Mouse (Mus musculus) kidney, adult 9 months (tissue): ENCODE measurements around the gene Capn5.
"Not testable (repeated sequence)": the region's sequence is repeated elsewhere in the genome, so short reads cannot be mapped to it uniquely, and the experiment has no call there.

Experiments used
- DNase-seq: peaks from one replicate; pipeline ENCODE4 v3.0.0; 2022

The Capn5 gene

GRCm38 (mm10) chr7:98177929-98178559, at the start of gene Capn5:
Gene Capn5, minus strand, starts transcription at chr7:98178274.
- DNase-seq = peak; percentile 68

- no peak for DNase-seq
These were observed 45.7 kb upstream of the Capn5 start for GRCm38 (mm10) chr7:98223796-98224195.

DNA sequence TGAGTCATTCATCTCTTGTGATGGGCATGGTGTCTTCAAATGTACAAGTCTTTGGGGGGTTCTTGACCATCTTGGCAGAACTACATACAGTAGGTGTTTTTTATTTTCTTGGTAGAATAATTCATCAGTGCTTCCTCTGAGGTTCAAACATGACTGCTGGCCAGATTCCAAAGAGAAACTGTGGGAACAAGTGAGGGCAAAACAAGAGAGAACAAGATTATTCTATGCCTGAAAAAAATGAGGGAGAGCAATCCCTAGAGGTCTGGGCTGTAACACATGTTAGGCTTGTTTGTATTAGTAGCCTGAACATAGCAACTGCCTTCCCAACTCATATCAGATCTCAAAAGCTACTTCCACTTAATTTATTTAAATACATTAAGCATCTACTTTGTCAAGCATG, 38.6 kb upstream of the Capn5 start:
- DNase-seq = no peak

DNA sequence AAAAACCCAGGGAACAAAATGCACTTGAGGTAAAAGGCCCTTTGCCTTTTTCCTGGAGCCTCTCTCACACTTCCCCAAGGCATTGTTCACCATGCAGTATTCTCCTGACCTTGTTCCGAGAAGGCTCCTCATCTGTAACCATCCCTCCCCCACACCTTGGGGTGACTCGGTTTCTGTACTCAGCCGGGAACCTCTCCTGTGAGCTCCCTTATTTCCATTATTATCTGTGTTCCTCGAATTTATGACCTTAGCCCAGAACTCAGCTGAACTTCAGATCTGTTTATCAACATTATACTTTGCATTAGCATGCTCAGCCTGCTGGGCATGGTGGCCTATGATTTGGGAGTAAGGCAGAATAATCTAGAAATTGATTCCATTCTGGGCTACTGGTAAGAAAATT, 24.9 kb upstream of the Capn5 start:
- DNase-seq = no peak

DNA sequence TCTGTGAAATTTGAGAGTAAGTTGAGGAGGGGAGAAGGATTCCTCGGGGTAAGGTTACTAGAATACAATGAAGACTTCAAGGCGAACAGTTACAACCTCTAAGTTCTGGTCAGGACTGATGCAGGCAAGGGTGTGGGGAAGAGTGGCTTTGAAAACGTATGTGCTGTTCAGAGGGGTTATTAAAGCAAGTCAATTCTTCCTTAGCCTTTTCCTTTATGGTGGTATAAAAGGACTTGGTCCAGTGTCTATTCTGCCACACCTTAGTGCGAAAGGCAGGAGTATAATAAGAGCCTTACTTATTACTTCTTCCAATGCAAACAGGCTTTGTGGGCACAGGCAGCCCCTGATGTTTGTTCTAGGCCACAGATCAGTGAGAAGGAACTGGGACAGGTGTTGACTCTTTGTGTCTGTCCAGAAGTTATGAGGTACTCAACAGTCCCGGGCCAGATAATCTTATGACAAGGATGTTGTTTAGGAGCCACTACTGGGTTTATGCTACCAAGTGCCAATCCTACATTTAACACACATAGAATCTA, 23.5 kb upstream of the Capn5 start:
- DNase-seq = no peak

- DNase-seq = no peak
These were observed 22.3 kb upstream of the Capn5 start for GRCm38 (mm10) chr7:98200396-98200795.

DNA sequence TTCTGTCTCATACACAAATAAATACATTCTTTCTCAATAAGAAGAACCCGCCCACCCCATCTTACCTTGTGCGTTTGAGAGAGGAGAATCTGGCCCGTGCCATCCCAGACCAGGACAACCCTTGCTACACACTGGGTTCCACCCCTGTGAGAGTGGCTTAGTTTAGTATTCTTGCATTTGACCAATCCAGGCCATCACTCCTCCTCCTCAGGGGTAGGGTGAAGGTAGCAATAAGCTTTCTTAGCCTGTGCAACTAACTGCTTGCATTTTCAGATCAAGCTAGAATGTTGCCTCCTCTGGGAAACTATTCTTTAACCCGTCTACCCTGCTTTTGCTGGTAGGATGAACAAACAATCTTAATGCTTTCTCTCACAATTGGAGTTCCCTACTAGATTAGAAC, 21.3 kb upstream of the Capn5 start, which contains the start of gene B3gnt6:
Gene B3gnt6, minus strand, starts transcription at position 101 of the 400 bp plus-strand sequence.
- DNase-seq = no peak

- DNase-seq = no peak
These were observed 17.2 kb upstream of the Capn5 start for GRCm38 (mm10) chr7:98195151-98195801.

GRCm38 (mm10) chr7:98194026-98194792, 16.1 kb upstream of the Capn5 start:
- no peak for DNase-seq

DNA sequence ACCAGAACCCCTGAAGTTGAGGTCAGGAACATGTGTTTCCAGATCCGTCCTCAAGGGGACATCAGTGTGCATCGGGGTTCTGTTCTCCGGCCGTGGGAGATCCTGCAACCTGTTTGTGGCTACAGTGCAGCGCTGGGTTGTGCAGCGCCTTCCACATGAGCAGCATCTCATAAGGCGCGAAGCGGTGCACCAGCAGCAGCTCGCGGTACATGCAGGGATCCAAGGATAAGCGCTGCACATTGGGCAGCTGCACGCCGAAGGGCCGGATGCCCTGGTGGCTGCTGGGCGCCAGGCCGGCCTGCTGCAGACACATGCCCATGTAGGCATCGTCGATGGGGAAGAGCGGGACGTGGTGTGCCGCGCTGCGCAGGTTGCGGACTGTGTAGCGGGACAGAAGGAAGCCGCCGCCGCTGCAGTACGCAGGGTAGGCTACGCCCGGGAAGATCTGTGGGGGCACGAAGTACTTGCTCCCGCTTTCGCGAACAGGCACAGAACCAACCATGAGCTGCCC, 15.5 kb upstream of the Capn5 start:
- DNase-seq = no peak

- DNase-seq = peak; percentile 55
These were observed 13.6 kb upstream of the Capn5 start for GRCm38 (mm10) chr7:98191571-98192250.

- no peak for DNase-seq
These were observed 12.5 kb upstream of the Capn5 start for GRCm38 (mm10) chr7:98190578-98190977.

GRCm38 (mm10) chr7:98189745-98190144, 11.7 kb upstream of the Capn5 start:
- DNase-seq = no peak

DNA sequence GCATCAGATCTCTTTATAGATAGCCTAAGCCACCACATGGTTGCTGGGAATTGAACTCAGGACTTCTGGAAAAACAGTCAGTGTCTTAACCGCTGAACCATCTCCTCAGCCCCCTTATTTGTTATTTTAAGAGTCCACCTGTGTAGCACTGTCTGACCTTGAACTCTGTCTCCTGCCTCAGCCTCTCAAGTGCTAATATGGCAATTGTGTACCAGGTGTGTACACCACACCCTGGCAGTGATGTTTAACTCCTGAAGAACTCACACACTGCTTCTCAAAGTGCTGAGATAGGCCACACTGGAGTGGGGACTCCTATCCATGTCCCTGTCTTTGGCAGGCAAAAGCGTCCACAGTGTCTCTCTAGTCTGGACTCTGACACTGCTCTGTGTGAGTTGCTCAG, 10.6 kb upstream of the Capn5 start:
- DNase-seq = no peak

GRCm38 (mm10) chr7:98188238-98188637, 10.2 kb upstream of the Capn5 start:
- no peak for DNase-seq

GRCm38 (mm10) chr7:98187332-98187731, 9.3 kb upstream of the Capn5 start:
- not testable (repeated sequence) for DNase-seq

DNA sequence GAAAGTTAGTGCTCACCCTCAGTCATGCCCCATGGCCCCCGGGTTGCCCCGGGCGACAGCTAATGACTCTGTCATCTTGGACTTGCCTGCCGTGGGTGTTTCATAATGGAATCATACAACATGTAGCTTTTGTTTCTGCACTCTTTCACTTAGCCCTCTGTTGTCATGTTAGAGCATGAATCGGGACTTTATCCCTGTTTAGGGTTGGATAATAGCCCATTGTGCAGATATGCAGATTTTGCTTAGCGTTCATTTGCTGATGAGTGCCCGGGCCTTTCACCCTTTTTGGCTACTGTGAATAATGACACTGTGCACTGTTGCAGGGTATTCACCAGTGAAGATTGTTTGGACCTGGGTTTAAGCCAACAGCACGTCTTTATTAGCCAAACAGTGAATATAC, 8.6 kb upstream of the Capn5 start:
- DNase-seq = no peak

DNA sequence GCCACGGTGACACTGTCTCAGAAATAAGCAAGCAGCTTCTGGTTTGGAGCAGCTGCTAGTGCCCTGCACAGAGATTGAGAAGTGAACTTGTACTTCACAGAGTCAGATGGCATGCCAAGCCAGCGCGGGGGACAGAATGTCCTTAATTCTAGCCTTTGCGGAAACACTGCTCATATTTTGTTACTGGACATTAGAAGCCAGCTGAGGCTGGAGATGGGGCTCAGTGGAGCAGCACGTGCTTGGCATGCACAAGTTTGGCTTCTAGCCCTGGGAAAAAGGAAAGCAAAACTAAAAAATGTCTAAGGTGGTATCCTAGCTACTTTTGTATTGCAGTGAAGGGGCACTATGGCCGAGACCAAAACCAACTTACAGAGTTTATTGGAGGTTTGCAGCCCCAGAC, 7.3 kb upstream of the Capn5 start:
- DNase-seq = peak; percentile 62

- DNase-seq = peak; percentile 76
These were observed 622 bp upstream of the Capn5 start for GRCm38 (mm10) chr7:98178560-98179231.

DNA sequence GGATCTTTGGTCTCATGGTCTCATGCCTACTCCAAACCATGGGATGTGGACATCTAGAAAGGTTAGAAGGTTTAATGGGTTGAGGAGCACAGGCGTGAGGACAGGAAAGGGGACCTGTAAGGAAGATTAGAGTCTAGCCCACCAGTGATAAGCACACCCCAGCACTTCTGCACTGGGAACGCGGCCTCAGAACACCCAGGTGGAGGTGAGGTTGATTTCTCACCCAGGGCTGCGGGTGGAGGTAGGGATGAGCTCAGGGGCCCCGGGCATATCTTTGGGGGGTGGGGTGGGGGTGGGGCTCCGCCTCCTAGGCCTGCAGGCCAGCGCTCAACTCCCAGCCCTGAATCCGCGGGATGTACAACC, 527 bp downstream of the Capn5 start:
- DNase-seq = no peak

DNA sequence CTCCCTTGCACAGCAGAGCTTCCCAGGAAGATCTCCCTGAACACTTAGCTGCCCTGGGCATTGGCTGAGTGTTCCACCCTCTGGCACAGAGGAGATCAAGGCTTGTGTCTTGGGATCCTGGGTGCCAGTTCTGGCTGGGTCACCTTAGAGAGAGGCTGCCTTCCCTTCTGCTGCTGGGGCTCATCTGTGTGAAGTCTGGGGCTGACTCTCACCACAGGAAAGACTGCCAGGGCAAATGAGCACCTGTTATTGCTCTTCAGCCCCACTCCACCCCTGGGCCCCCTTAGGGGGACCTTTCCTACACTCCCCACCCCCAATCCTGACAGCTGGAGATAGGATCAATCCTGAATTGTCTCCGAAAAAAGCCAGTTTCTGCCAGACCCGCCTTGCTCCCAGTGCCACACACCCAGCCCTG, 996 bp downstream of the Capn5 start:
- no peak for DNase-seq

GRCm38 (mm10) chr7:98176322-98177070, 1.6 kb downstream of the Capn5 start:
- DNase-seq = no peak
